Mouse (Mus musculus) brain, adult 2 months (tissue): Measurements from ENCODE around the gene Rgs18.

Experiments
- DNase-seq: peaks from one replicate; pipeline ENCODE4 v3.0.0; 2011; ENCODE audit warnings: low read depth, low spot score

The Rgs18 gene

DNA sequence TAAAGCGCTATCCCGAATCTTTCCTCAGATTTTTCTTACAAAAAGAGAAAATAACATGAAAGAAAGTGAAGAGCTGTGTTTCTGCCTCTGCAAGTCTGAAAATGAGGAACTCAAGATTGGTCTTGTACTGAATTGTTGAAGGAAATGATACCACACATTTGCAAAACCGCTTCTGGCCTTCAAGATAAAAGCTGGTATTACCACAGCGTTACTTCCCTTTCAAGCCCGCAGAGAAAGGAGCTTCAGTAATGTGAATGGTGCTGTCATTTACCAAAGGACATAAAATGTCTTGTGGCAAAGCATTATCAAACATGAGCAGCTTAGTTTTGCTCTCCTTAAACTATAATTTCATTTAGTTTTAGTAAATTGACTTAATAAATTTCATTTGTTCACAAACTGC lies at the start of gene Rgs18:
Gene Rgs18, minus strand, starts transcription at position 105 of the 400 bp plus-strand sequence.
- DNase-seq: no peak

DNA sequence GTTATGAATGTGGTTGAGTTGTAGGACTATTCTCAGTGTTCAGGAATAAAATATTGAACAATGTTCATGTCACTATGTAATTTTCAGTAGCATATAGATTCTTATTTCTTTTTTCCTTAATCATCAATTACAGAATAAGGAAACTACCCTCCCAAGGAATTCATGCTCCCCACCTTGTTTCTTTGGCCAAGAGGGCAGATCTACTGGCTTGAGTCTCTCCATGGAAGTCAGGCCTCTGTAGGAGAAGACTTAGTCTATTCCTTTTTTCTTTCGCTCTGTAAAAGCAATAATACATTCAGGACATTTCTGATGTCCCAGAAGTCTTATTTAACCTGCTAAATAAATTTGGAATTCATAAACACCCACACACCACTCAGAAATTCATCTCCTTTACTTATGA lies 841 bp downstream of the Rgs18 start:
- peak; percentile 6 for DNase-seq

- DNase-seq: peak; percentile 14
Observed at GRCm38 (mm10) chr1:144766218-144766617, 9.0 kb downstream of the Rgs18 start.

- DNase-seq: no peak
Observed at GRCm38 (mm10) chr1:144760792-144761191, 14.4 kb downstream of the Rgs18 start.

DNA sequence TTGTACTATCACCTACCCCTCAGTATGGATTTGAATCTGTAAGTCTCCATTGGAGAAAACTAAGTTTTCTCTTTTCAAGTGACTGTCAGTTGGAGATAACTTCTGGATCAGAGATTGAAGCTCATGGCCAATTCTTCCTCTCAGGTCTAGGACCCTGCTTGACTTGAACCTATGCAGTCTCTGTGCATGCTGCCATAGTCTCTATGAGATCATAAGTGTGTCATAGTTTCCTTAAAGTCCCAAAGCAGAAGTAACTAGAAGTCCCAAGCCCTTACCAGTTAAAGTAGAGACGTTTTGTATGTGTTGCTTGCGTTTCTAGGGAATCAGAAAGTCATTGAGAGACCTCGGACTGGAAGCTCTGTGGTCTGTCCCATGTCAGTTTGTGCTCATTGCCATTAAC lies 24.5 kb downstream of the Rgs18 start:
- no peak for DNase-seq

DNA sequence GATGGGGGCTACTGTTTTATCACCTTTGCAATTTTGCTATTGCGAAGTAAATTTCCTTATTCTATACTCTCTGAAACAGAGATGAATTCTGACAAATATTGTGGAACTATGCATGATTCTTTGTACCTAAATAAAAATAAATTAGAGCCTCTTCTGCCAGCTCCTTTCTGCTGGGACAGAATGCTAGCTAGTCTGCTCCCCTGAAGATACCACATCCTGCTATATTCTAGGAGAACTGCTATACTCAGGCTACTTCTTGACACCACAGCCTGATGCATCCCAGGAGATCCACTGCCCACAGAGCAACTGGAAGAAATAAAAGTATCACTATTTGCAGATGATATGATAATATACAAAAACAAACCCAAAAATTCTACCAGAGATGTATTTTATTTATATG lies 29.1 kb downstream of the Rgs18 start:
- DNase-seq: peak; percentile 26

DNA sequence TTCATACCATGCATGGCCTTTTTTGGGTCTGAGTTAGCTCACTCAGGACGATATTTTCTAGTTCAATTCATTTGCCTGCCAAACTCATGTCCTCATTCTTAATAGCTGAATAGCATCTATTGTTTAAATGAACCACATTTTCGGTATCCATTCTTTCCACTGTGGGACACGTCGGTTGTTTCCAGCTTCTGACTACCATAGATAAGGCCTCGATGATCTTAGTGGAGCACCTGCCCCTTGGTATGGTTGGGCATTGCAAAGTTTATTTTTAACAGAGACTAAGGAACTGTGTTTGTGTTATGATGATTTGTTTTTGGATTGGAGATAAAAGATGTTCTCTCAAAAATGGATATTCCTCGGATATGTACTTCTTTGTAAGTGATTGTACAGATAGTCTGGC lies 37.5 kb downstream of the Rgs18 start:
- no peak for DNase-seq

DNA sequence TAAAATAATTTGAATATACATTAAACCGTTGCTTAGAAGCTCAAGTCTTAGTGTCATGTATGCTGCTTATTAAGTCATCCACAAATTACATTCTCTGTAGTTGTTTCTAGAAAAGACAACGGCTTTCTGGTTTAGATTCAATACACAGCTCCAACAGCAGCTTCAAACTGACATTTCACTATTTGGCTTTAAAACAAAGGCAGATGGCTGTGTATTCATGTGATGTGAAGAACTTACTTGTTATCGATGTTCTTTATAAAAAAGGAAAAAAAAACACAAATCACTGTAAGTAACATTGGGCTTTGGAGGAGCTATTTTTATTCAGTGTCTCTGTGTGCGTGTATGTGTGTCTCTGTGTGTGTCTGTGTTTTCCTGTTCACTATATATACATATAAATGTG lies 54.5 kb downstream of the Rgs18 start:
- peak; percentile 53 for DNase-seq

DNA sequence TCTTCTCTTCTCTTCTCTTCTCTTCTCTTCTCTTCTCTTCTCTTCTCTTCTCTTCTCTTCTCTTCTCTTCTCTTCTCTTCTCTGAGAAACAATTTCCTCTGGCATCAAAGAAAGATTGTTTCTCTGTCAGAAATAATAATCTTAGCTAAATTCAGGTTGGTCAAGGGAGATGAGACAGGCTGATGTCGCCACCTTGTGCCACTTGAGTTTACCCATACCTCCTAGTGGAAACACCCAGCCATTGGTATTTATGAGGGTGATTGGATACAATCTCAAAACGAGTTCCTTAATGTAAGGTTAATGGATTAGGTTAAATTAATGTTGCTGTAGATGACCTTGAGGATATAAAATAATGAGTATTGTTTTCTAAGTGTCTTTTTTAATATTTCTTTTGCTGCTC lies 70.9 kb downstream of the Rgs18 start:
- no peak for DNase-seq
